Mouse (Mus musculus): Measurements from ENCODE around the gene Kdelr1. TPM values are rescaled to one million over a fixed set of nuclear protein-coding genes. Genes with fewer than 3 reads are reported as not detected.

Gene Kdelr1
- 132 TPM for polyA plus RNA-seq (2012; fragmentation: generic; extraction: Trizol)

DNA sequence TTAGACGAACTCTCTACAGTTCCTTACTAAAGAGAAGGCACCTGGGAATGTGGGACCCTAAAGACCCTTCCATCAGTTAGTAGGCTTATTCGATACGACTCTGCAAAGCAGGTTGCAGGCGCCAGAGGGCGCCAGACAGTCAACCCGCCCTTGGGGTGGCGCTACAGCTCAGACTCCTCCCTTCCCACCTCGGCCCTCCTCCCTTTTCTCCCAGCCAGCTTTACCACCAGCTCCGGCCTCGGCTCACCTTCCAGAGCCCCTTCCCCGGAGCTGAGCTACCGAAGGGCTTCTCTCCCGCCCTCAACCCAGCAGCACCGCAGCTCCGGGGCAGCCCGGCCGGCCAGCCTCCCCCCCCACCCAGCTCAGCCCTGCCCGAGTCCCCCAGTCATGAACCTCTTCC, at the start of gene Kdelr1:
Kdelr1 (plus strand) TSS at position 149 of the 400 bp plus-strand sequence.
- H3K79me2 ChIP-seq (ENCODE audit: control insufficient read depth, insufficient read depth) = peaks cover 29% of the 10 kb centered on the region
- H3K4me2 ChIP-seq (ENCODE audit: low read depth) = peak within 1 kb of the TSS; percentile 88
- TF ChIP-seq REST (IDR thresholded peaks at IDR 0.05; ENCODE audit: insufficient read depth, insufficient read length) (no peak), SRF (IDR thresholded peaks at IDR 0.05; ENCODE audit: control insufficient read depth, insufficient read length, low read depth) (no peak), POLR2A (IDR thresholded peaks at IDR 0.05; ENCODE audit: insufficient read length, low read depth) (peak; percentile 69), MYOD1 (IDR thresholded peaks at IDR 0.05; ENCODE audit: control insufficient read depth in 1 of 3, insufficient read length in 2 of 3, low read depth in 2 of 3) (no peak), POLR2AphosphoS2 (IDR thresholded peaks at IDR 0.05; ENCODE audit: insufficient read length, low read depth) (peak; percentile 77), E2F4 (IDR thresholded peaks at IDR 0.05; ENCODE audit: insufficient read depth) (no peak)
- H3K4me3 ChIP-seq = peak within 1 kb of the TSS; percentile 94
- peaks cover 6% of the 10 kb centered on the region for H3K36me3 ChIP-seq (ENCODE audit: control insufficient read depth, insufficient read depth)
- peak within 1 kb of the TSS; percentile 57 for H3ac ChIP-seq (ENCODE audit: control insufficient read depth, insufficient read length)
- H3K27me3 ChIP-seq (ENCODE audit: control insufficient read depth, insufficient read depth, insufficient read length) = peaks cover 11% of the 10 kb centered on the region

DNA sequence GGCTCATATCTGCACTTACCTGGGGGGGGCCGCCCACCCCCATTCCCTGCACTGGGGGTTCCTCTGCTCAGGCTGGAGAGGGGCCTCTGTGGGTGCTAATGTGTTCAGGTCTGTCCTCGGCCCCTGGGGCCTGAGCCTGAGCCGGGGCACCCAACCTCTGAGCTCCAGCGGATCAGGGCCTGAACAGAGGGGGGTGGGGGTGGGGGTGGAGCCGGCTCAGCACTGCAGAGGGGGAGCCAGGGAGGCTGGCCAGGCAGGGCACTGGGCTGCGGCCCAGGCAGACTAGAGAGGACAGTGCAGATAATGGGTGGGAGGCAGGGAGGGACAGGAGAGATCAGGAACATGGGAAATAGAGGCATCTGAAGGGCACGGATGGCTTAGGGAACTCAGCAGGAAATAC, 48.0 kb upstream of the Kdelr1 start, which contains the start of gene Kcnj14:
Kcnj14 (minus strand) TSS at position 185 of the 400 bp plus-strand sequence.
- Histone ChIP-seq H3K4me3 (no peak within 1 kb of the TSS), H3ac (ENCODE audit: control insufficient read depth, insufficient read length) (no peak within 1 kb of the TSS), H3K27me3 (ENCODE audit: control insufficient read depth, insufficient read depth, insufficient read length) (no peaks in the 10 kb centered on the region), H3K79me2 (ENCODE audit: control insufficient read depth, insufficient read depth) (peaks cover 4% of the 10 kb centered on the region), H3K4me2 (ENCODE audit: low read depth) (no peak within 1 kb of the TSS), H3K36me3 (ENCODE audit: control insufficient read depth, insufficient read depth) (peaks cover 9% of the 10 kb centered on the region)
- TF ChIP-seq POLR2AphosphoS2 (IDR thresholded peaks at IDR 0.05; ENCODE audit: insufficient read length, low read depth) = no peak
- no peak for TF ChIP-seq MYOD1 (IDR thresholded peaks at IDR 0.05; ENCODE audit: control insufficient read depth in 1 of 3, insufficient read length in 2 of 3, low read depth in 2 of 3)
- TF ChIP-seq POLR2A (IDR thresholded peaks at IDR 0.05; ENCODE audit: insufficient read length, low read depth) = no peak
- no peak for TF ChIP-seq MYOG (IDR thresholded peaks at IDR 0.05; ENCODE audit: control insufficient read depth in 1 of 3, insufficient read depth in 1 of 3, insufficient read length in 2 of 3, low read depth in 2 of 3)
- TF ChIP-seq TCF12 (IDR thresholded peaks at IDR 0.05; ENCODE audit: insufficient read depth, poor library complexity, severe bottlenecking) = no peak
- no peak for TF ChIP-seq TCF3 (IDR thresholded peaks at IDR 0.05; ENCODE audit: insufficient read length, low read depth)
- TF ChIP-seq CEBPB (IDR thresholded peaks at IDR 0.05; ENCODE audit: insufficient read depth, poor library complexity, severe bottlenecking) = no peak
- no peak for TF ChIP-seq REST (IDR thresholded peaks at IDR 0.05; ENCODE audit: insufficient read depth, insufficient read length)
- no peak for TF ChIP-seq E2F4 (IDR thresholded peaks at IDR 0.05; ENCODE audit: insufficient read depth)
- no peak for TF ChIP-seq MAX (IDR thresholded peaks at IDR 0.05; ENCODE audit: low read depth)
- TF ChIP-seq USF1 (IDR thresholded peaks at IDR 0.05; ENCODE audit: low read depth) = no peak
- TF ChIP-seq SRF (IDR thresholded peaks at IDR 0.05; ENCODE audit: control insufficient read depth, insufficient read length, low read depth) = no peak

DNA sequence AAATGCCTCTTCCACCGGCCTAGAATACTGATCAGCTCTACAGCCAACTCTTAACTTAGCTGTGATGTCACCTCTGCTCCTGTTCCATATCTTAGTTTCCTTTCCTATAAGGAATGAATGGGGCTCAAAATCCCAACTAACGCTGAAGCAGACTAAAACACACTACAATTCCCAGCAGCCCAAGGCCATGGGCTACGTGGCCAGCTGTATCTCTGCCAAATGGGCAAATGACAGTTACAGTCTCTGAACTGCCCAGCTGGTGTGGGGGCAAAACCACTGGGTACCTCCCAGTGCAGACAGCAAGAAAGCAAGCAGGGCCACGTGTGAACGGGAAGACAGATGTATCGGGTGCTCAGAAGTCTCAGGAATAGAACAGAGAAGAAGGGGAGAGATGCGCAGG, 45.9 kb upstream of the Kdelr1 start:
- TF ChIP-seq USF1 (IDR thresholded peaks at IDR 0.05; ENCODE audit: low read depth) = no peak
- TF ChIP-seq MYOG (IDR thresholded peaks at IDR 0.05; ENCODE audit: control insufficient read depth in 1 of 3, insufficient read depth in 1 of 3, insufficient read length in 2 of 3, low read depth in 2 of 3) = no peak
- TF ChIP-seq TCF3 (IDR thresholded peaks at IDR 0.05; ENCODE audit: insufficient read length, low read depth) = no peak
- no peak for TF ChIP-seq POLR2A (IDR thresholded peaks at IDR 0.05; ENCODE audit: insufficient read length, low read depth)
- TF ChIP-seq REST (IDR thresholded peaks at IDR 0.05; ENCODE audit: insufficient read depth, insufficient read length) = no peak
- TF ChIP-seq MYOD1 (IDR thresholded peaks at IDR 0.05; ENCODE audit: control insufficient read depth in 1 of 3, insufficient read length in 2 of 3, low read depth in 2 of 3) = no peak
- no peak for TF ChIP-seq POLR2AphosphoS2 (IDR thresholded peaks at IDR 0.05; ENCODE audit: insufficient read length, low read depth)
- no peak for TF ChIP-seq E2F4 (IDR thresholded peaks at IDR 0.05; ENCODE audit: insufficient read depth)
- TF ChIP-seq TCF12 (IDR thresholded peaks at IDR 0.05; ENCODE audit: insufficient read depth, poor library complexity, severe bottlenecking) = no peak
- no peak for TF ChIP-seq CEBPB (IDR thresholded peaks at IDR 0.05; ENCODE audit: insufficient read depth, poor library complexity, severe bottlenecking)
- TF ChIP-seq MAX (IDR thresholded peaks at IDR 0.05; ENCODE audit: low read depth) = no peak
- no peak for TF ChIP-seq SRF (IDR thresholded peaks at IDR 0.05; ENCODE audit: control insufficient read depth, insufficient read length, low read depth)
- no peak overlapping the region for H3ac ChIP-seq (ENCODE audit: control insufficient read depth, insufficient read length)
- peaks cover 14% of the 10 kb centered on the region for H3K79me2 ChIP-seq (ENCODE audit: control insufficient read depth, insufficient read depth)
- no peak overlapping the region for H3K4me2 ChIP-seq (ENCODE audit: low read depth)
- H3K36me3 ChIP-seq (ENCODE audit: control insufficient read depth, insufficient read depth) = peaks cover 9% of the 10 kb centered on the region
- no peaks in the 10 kb centered on the region for H3K27me3 ChIP-seq (ENCODE audit: control insufficient read depth, insufficient read depth, insufficient read length)
- H3K4me3 ChIP-seq = no peak overlapping the region

DNA sequence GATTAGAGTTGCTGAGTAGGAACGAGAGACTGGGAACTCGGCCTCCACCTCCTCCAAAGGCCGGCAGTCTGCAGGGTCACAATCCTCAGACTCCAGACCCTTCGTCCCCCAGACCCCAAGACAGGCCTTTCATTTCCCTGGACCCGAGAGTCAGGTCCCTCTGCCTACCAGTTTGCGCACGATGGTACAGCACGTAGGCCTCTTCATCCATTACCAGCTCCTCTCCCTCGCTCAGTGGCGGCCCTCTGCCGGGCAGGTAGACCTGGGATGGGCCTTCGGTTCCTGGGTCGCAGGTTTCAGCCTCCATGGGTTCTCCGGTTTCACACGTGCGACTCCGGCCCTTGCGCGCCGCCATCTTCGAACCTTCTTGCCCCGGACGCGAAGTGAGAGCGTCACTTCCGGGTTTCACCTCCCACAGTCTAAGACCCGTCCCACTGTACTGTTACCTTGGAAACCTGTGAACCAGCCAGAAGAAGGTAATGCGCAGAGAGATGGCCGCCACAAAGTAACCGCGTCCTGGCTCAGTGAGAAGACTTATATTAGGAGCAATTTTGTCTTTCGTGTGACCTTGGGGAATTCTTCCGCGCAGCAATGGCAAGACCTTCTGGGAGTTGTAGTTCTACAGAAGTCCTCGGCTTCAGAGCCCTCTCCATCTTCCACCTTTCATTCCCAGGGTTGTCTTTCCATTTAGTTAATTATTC, 42.0 kb upstream of the Kdelr1 start, which contains the start of gene Grwd1:
Grwd1 (minus strand) TSS at position 518 of the 701 bp plus-strand sequence.
- Histone ChIP-seq H3K79me2 (ENCODE audit: control insufficient read depth, insufficient read depth) (peaks cover 14% of the 10 kb centered on the region), H3K4me2 (ENCODE audit: low read depth) (peak within 1 kb of the TSS; percentile 89), H3K36me3 (ENCODE audit: control insufficient read depth, insufficient read depth) (peaks cover 9% of the 10 kb centered on the region), H3K4me3 (peak within 1 kb of the TSS; percentile 92), H3K27me3 (ENCODE audit: control insufficient read depth, insufficient read depth, insufficient read length) (peaks cover 24% of the 10 kb centered on the region), H3ac (ENCODE audit: control insufficient read depth, insufficient read length) (peak within 1 kb of the TSS; percentile 36)
- TF ChIP-seq POLR2A (IDR thresholded peaks at IDR 0.05; ENCODE audit: insufficient read length, low read depth) (peak; percentile 54), E2F4 (IDR thresholded peaks at IDR 0.05; ENCODE audit: insufficient read depth) (peak; percentile 68), REST (IDR thresholded peaks at IDR 0.05; ENCODE audit: insufficient read depth, insufficient read length) (no peak), MAX (IDR thresholded peaks at IDR 0.05; ENCODE audit: low read depth) (peak; percentile 80)

DNA sequence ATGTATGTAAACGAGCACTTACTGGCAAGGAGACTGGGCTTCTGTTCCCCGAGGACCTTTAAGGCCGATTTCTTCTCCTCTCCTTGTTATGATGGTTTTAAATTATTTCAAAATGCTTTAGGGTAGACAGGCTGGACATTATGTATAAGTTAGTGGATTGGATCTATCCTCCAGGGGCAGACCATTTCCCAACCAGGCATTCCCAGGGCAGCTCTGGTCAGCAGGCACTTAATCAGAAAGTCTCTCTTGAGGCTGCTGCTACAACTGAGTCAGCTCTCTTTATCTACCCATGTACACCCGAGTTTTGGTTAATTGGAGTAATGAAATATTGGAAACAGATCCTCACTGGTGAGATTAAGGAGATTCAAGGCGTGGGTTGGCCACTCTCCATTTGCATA, 41.4 kb upstream of the Kdelr1 start:
- H3K36me3 ChIP-seq (ENCODE audit: control insufficient read depth, insufficient read depth) = peaks cover 4% of the 10 kb centered on the region
- peak overlapping the region; percentile 72 for H3K4me2 ChIP-seq (ENCODE audit: low read depth)
- H3ac ChIP-seq (ENCODE audit: control insufficient read depth, insufficient read length) = peak overlapping the region; percentile 36
- peaks cover 24% of the 10 kb centered on the region for H3K27me3 ChIP-seq (ENCODE audit: control insufficient read depth, insufficient read depth, insufficient read length)
- H3K79me2 ChIP-seq (ENCODE audit: control insufficient read depth, insufficient read depth) = peaks cover 14% of the 10 kb centered on the region
- peak overlapping the region; percentile 92 for H3K4me3 ChIP-seq
- TF ChIP-seq SRF (IDR thresholded peaks at IDR 0.05; ENCODE audit: control insufficient read depth, insufficient read length, low read depth) = no peak
- no peak for TF ChIP-seq USF1 (IDR thresholded peaks at IDR 0.05; ENCODE audit: low read depth)
- no peak for TF ChIP-seq TCF12 (IDR thresholded peaks at IDR 0.05; ENCODE audit: insufficient read depth, poor library complexity, severe bottlenecking)
- no peak for TF ChIP-seq POLR2AphosphoS2 (IDR thresholded peaks at IDR 0.05; ENCODE audit: insufficient read length, low read depth)
- no peak for TF ChIP-seq REST (IDR thresholded peaks at IDR 0.05; ENCODE audit: insufficient read depth, insufficient read length)

Measured in myocyte (in vitro differentiated cells).